Mouse (Mus musculus) embryonic fibroblast, embryonic 13.5 days (primary cell): ENCODE data around the gene Pbx3.

Source experiments
- CTCF ChIP-seq: IDR thresholded peaks from 2 replicates; pipeline ENCODE4 v1.5.1; 2011; ENCODE audit warnings: mild to moderate bottlenecking, control low read depth, low read length, moderate library complexity, borderline replicate concordance; ENCODE audit not compliant: insufficient read depth
- POLR2A ChIP-seq: IDR thresholded peaks from 2 replicates; pipeline ENCODE4 v1.6.1; 2011; ENCODE audit warnings: low read depth, mild to moderate bottlenecking, control low read depth, low read length, moderate library complexity

DNA sequence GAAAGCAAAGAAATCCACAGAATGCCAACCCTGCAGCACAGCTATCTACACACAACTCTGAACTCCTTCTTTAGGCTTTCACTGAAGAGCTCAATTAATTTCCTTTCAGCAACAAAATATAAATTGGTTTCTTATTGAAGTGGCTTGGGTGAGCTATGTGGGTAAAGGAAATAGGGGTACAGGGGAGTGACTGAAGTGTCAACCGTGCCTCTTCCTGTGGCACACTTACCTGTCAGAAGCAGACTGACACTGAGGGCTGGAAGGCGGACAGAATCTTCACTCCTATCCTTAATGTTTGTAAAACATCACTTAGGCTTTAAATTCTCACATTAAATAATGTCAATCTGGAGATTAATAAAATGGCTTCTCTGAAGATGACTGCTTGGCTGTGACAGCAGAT is 168.6 kb downstream of the Pbx3 start:
- TF ChIP-seq CTCF = no peak
- TF ChIP-seq POLR2A = no peak
